Mouse (Mus musculus): Measurements from ENCODE around the gene Tmtc4. TPM values are rescaled to one million over a fixed set of nuclear protein-coding genes. Genes with fewer than 3 reads are reported as not detected.

Gene Tmtc4
- polyA plus RNA-seq, 1 experiment from 2014 or later: 24.3 TPM

- POLR2A ChIA-PET: no interaction called here
- no peaks in the 10 kb centered on the region for H3K27me3 ChIP-seq
- no peak for DNase-seq (ENCODE audit: low read depth, low spot score)
- CTCF ChIA-PET: interaction anchor here (0.7 to 5.7 kb wide), 10 partner anchors 13 to 686 kb away, joined by 3 to 31 read pairs (median 4); no protein-coding TSS in a partner anchor
- in situ Hi-C loops (cut with MboI; ENCODE audit: low pct_unique_long_range_greater_than_20kb): loop anchor here (5.0 to 10.0 kb wide), 2 partner anchors 232 to 654 kb away; no protein-coding TSS in a partner anchor
- ATAC-seq: no peak
- TF ChIP-seq CTCF (IDR thresholded peaks at IDR 0.05): no peak
Observed at GRCm38 (mm10) chr14:122876723-122877122, 107.1 kb downstream of the Tmtc4 start.

- TF ChIP-seq CTCF (IDR thresholded peaks at IDR 0.05): peak; percentile 86
- DNase-seq (ENCODE audit: low read depth, low spot score) (peak; percentile 12), ATAC-seq (peak; percentile 76)
- in situ Hi-C loops (cut with MboI; ENCODE audit: low pct_unique_long_range_greater_than_20kb): loop anchor here (5.0 to 10.0 kb wide), 2 partner anchors 231 to 654 kb away; no protein-coding TSS in a partner anchor
- POLR2A ChIA-PET: no interaction called here
- CTCF ChIA-PET: interaction anchor here (0.7 to 5.7 kb wide), 10 partner anchors 12 to 685 kb away, joined by 3 to 31 read pairs (median 4); no protein-coding TSS in a partner anchor
- no peaks in the 10 kb centered on the region for H3K27me3 ChIP-seq
Observed at GRCm38 (mm10) chr14:122876163-122876562, 107.7 kb downstream of the Tmtc4 start.

- POLR2A ChIA-PET: interaction anchor here (1.2 kb wide), 1 partner anchor 11 kb away, joined by 3 read pairs; no protein-coding TSS in a partner anchor
- in situ Hi-C loops (cut with MboI; ENCODE audit: low pct_unique_long_range_greater_than_20kb): loop anchor here (5.0 to 10.0 kb wide), 2 partner anchors 231 to 653 kb away; no protein-coding TSS in a partner anchor
- ATAC-seq (no peak), DNase-seq (ENCODE audit: low read depth, low spot score) (no peak)
- CTCF ChIA-PET: interaction anchor here (0.9 to 5.7 kb wide), 6 partner anchors 12 to 652 kb away, joined by 3 to 31 read pairs (median 7); no protein-coding TSS in a partner anchor
- TF ChIP-seq CTCF (IDR thresholded peaks at IDR 0.05): no peak
- H3K27me3 ChIP-seq: no peaks in the 10 kb centered on the region
Observed at GRCm38 (mm10) chr14:122875636-122876035, 108.2 kb downstream of the Tmtc4 start.

- no peak for ATAC-seq
- CTCF ChIA-PET: interaction anchor here (1.5 to 5.7 kb wide), 5 partner anchors 9 to 652 kb away, joined by 4 to 31 read pairs (median 10); no protein-coding TSS in a partner anchor
- POLR2A ChIA-PET: interaction anchor here (1.2 kb wide), 1 partner anchor 10 kb away, joined by 3 read pairs; no protein-coding TSS in a partner anchor
- no peaks in the 10 kb centered on the region for H3K27me3 ChIP-seq
- in situ Hi-C loops (cut with MboI; ENCODE audit: low pct_unique_long_range_greater_than_20kb): loop anchor here (5.0 to 10.0 kb wide), 2 partner anchors 230 to 653 kb away; no protein-coding TSS in a partner anchor
- no peak for TF ChIP-seq CTCF (IDR thresholded peaks at IDR 0.05)
- DNase-seq (ENCODE audit: low read depth, low spot score): no peak
Observed at GRCm38 (mm10) chr14:122875056-122875455, 108.8 kb downstream of the Tmtc4 start.

GRCm38 (mm10) chr14:122872612-122873011, 111.2 kb downstream of the Tmtc4 start:
- DNase-seq (ENCODE audit: low read depth, low spot score): no peak
- no peak for ATAC-seq
- in situ Hi-C loops (cut with MboI; ENCODE audit: low pct_unique_long_range_greater_than_20kb): loop anchor here (10.0 kb wide), 1 partner anchor 228 kb away; no protein-coding TSS in a partner anchor
- no peak for TF ChIP-seq CTCF (IDR thresholded peaks at IDR 0.05)
- POLR2A ChIA-PET: no interaction called here
- no peaks in the 10 kb centered on the region for H3K27me3 ChIP-seq
- CTCF ChIA-PET: interaction anchor here (2.0 to 5.7 kb wide), 2 partner anchors 9 to 682 kb away, joined by 7 to 31 read pairs; no protein-coding TSS in a partner anchor

GRCm38 (mm10) chr14:122871841-122872580, 111.8 kb downstream of the Tmtc4 start:
- TF ChIP-seq CTCF (IDR thresholded peaks at IDR 0.05): no peak
- in situ Hi-C loops (cut with MboI; ENCODE audit: low pct_unique_long_range_greater_than_20kb): loop anchor here (10.0 kb wide), 1 partner anchor 227 kb away; no protein-coding TSS in a partner anchor
- CTCF ChIA-PET: interaction anchor here (2.0 to 5.7 kb wide), 2 partner anchors 8 to 681 kb away, joined by 7 to 31 read pairs; no protein-coding TSS in a partner anchor
- POLR2A ChIA-PET: no interaction called here
- no peak for ATAC-seq
- H3K27me3 ChIP-seq: no peaks in the 10 kb centered on the region
- DNase-seq (ENCODE audit: low read depth, low spot score): no peak

- ATAC-seq (no peak), DNase-seq (ENCODE audit: low read depth, low spot score) (no peak)
- H3K27me3 ChIP-seq: no peaks in the 10 kb centered on the region
- no peak for TF ChIP-seq CTCF (IDR thresholded peaks at IDR 0.05)
- ChIA-PET CTCF (no interaction called here), POLR2A (interaction anchor here (0.5 kb wide), 1 partner anchor 398 kb away, joined by 5 read pairs; no protein-coding TSS in a partner anchor)
- in situ Hi-C loops (cut with MboI; ENCODE audit: low pct_unique_long_range_greater_than_20kb): loop anchor here (10.0 kb wide), 2 partner anchors 225 to 355 kb away; no protein-coding TSS in a partner anchor
Observed at GRCm38 (mm10) chr14:122869831-122870230, 114.0 kb downstream of the Tmtc4 start.

Other genes starting within 250 kb of the Tmtc4 start
- gene Ggact, start 70.3 kb downstream of the Tmtc4 start, polyA plus RNA-seq (2021): 48.5 TPM